Mouse (Mus musculus): Measurements from ENCODE around the gene Prom2. TPM values are rescaled to one million over a fixed set of nuclear protein-coding genes. Genes with fewer than 3 reads are reported as not detected.

Gene Prom2
- polyA plus RNA-seq (2014; fragmentation: Nextera tagmentation; extraction: Ambion mirVana), result not detected in 2 replicates

DNA sequence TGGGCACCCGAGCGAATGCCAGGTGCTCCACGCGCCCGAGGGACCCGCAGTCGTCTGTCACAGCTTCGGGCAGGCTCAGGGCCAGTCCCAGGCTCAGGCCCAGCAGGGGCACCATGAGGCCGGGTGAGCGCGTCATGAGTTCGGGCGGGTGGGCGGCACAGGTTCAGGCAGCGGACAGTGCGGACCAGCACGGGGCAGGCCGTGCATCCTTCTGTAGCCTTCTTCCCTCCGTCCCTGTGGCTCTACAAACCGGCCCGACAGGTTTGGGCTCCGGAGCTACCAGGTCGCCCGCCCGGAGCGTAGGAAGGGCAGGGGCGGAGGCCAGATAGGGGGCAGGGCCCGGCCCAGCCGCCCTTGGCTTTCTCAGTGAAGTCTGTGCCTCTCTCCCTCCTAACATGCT, at the start of gene Prom2:
Gene Prom2, minus strand, starts transcription at position 283 of the 400 bp plus-strand sequence.
- H3K36me3 ChIP-seq (ENCODE audit: control insufficient read depth, insufficient read depth, low read length), result no peaks in the 10 kb centered on the region

DNA sequence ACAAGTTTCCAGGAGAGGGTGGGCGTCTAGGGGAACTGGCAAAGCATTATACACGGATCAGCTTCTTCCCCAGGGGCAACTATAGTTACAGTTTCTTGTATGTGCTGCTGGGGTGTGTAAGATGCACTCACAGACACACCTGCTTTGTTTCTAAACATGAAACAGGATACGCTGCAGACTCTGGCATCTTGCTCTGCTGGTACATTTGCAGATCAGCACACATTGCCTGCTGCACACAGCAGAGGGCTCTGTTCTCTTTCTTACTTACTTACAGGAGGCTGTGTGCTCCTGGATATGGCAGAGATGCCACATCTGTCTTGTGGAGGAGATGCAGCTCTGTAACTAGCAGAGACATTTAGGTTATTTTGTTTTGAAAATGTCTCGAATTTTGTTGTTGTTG, 49.6 kb upstream of the Prom2 start:
- H3K27ac ChIP-seq (replicated peaks in 1 of 2; ENCODE audit: control insufficient read depth in 1 of 2, insufficient read depth in 1 of 2, low read depth in 2 of 2, low read length in 2 of 2), result 0 out of 4 replicates have a peak overlapping the region, but pooled peaks of 1 of the 2 experiments have one; percentile 8
- no peak overlapping the region for H3K4me3 ChIP-seq (ENCODE audit: control insufficient read depth in 1 of 2, insufficient read depth in 1 of 2, low read depth in 1 of 2, low read length in 2 of 2)
- H3K36me3 ChIP-seq (ENCODE audit: control insufficient read depth, insufficient read depth, low read length), result peaks cover 50% of the 10 kb centered on the region
- ATAC-seq (ENCODE audit: insufficient number of reproducible peaks, insufficient read depth, low FRiP score, low read depth), result no peak
- 0 out of 2 replicates have a peak overlapping the region, but pooled peaks have one; percentile 32 for H3K4me2 ChIP-seq (ENCODE audit: low read length)
- H3K9me3 ChIP-seq (ENCODE audit: control insufficient read depth, low read length), result no peaks in the 10 kb centered on the region
- no peaks in the 10 kb centered on the region for H3K27me3 ChIP-seq (ENCODE audit: control insufficient read depth, insufficient read depth, low read length)
- 63% methylated on average over 4 of the region's 4 CpGs for WGBS
- peaks cover 5 to 17% of the 10 kb centered on the region in 2 experiments; a peak in 3 of 4 replicates for H3K4me1 ChIP-seq (ENCODE audit: control insufficient read depth in 2 of 2, insufficient read depth in 2 of 2, low read length in 2 of 2)
- H3K9ac ChIP-seq (ENCODE audit: low read length), result no peak overlapping the region

More for the DNA sequence above, at the start of gene Prom2:
- Histone ChIP-seq H3K27ac (replicated peaks in 1 of 2; ENCODE audit: control insufficient read depth in 1 of 2, insufficient read depth in 1 of 2, low read depth in 2 of 2, low read length in 2 of 2) (no peak within 1 kb of the TSS), H3K9ac (ENCODE audit: low read length) (no peak within 1 kb of the TSS), H3K4me2 (ENCODE audit: low read length) (peak within 1 kb of the TSS; percentile 41), H3K4me3 (ENCODE audit: control insufficient read depth in 1 of 2, insufficient read depth in 1 of 2, low read depth in 1 of 2, low read length in 2 of 2) (no peak within 1 kb of the TSS), H3K27me3 (ENCODE audit: control insufficient read depth, insufficient read depth, low read length) (peaks cover 80% of the 10 kb centered on the region), H3K9me3 (ENCODE audit: control insufficient read depth, low read length) (no peaks in the 10 kb centered on the region), H3K4me1 (ENCODE audit: control insufficient read depth in 2 of 2, insufficient read depth in 2 of 2, low read length in 2 of 2) (0 out of 4 replicates have a peak, but pooled peaks cover 0 to 3% of the 10 kb centered on the region in 2 experiments)
- ATAC-seq (ENCODE audit: insufficient number of reproducible peaks, insufficient read depth, low FRiP score, low read depth), result no peak
- WGBS, result 4% methylated on average over 29 of the region's 29 CpGs

- Histone ChIP-seq H3K27ac (replicated peaks in 1 of 2; ENCODE audit: control insufficient read depth in 1 of 2, insufficient read depth in 1 of 2, low read depth in 2 of 2, low read length in 2 of 2) (no peak overlapping the region), H3K4me2 (ENCODE audit: low read length) (peak overlapping the region; percentile 32), H3K27me3 (ENCODE audit: control insufficient read depth, insufficient read depth, low read length) (no peaks in the 10 kb centered on the region)
Measured at GRCm38 (mm10) chr2:127590204-127590603, 48.9 kb upstream of the Prom2 start.

DNA sequence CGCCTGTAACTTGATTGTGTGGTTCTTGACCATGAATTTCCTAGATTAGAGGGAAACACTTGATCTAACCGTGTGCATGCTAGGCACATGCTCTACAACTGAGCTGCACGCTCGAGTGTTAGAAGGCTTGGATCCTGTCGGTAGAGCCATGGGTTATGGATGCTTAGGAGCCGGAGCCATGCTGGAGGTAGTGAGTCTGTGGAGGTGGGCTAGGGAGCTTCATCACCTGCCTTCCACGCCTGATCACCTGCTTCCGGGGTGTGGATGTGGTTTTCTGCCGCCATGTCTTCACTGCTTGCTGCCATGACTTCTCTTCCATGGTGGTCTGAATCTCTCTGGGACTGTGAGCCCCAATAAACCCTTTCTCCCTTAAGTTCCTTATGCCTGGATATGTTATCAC, 47.6 kb upstream of the Prom2 start:
- no peaks in the 10 kb centered on the region for H3K9me3 ChIP-seq (ENCODE audit: control insufficient read depth, low read length)
- no peak overlapping the region for H3K9ac ChIP-seq (ENCODE audit: low read length)
- ATAC-seq (ENCODE audit: insufficient number of reproducible peaks, insufficient read depth, low FRiP score, low read depth), result no peak
- WGBS, result 89% methylated on average over 9 of the region's 9 CpGs
- H3K27me3 ChIP-seq (ENCODE audit: control insufficient read depth, insufficient read depth, low read length), result no peaks in the 10 kb centered on the region
- H3K4me1 ChIP-seq (ENCODE audit: control insufficient read depth in 2 of 2, insufficient read depth in 2 of 2, low read length in 2 of 2), result peaks cover 5 to 17% of the 10 kb centered on the region in 2 experiments; a peak in 3 of 4 replicates
- no peak overlapping the region for H3K27ac ChIP-seq (replicated peaks in 1 of 2; ENCODE audit: control insufficient read depth in 1 of 2, insufficient read depth in 1 of 2, low read depth in 2 of 2, low read length in 2 of 2)
- H3K36me3 ChIP-seq (ENCODE audit: control insufficient read depth, insufficient read depth, low read length), result peaks cover 30% of the 10 kb centered on the region
- H3K4me3 ChIP-seq (ENCODE audit: control insufficient read depth in 1 of 2, insufficient read depth in 1 of 2, low read depth in 1 of 2, low read length in 2 of 2), result no peak overlapping the region
- H3K4me2 ChIP-seq (ENCODE audit: low read length), result no peak overlapping the region

More at GRCm38 (mm10) chr2:127590204-127590603, 48.9 kb upstream of the Prom2 start:
- Histone ChIP-seq H3K9ac (ENCODE audit: low read length) (no peak overlapping the region), H3K9me3 (ENCODE audit: control insufficient read depth, low read length) (no peaks in the 10 kb centered on the region), H3K36me3 (ENCODE audit: control insufficient read depth, insufficient read depth, low read length) (peaks cover 43% of the 10 kb centered on the region), H3K4me3 (ENCODE audit: control insufficient read depth in 1 of 2, insufficient read depth in 1 of 2, low read depth in 1 of 2, low read length in 2 of 2) (no peak overlapping the region), H3K4me1 (ENCODE audit: control insufficient read depth in 2 of 2, insufficient read depth in 2 of 2, low read length in 2 of 2) (peaks cover 5 to 17% of the 10 kb centered on the region in 2 experiments; a peak in 3 of 4 replicates)
- ATAC-seq (ENCODE audit: insufficient number of reproducible peaks, insufficient read depth, low FRiP score, low read depth), result no peak
- 69% methylated on average over 15 of the region's 15 CpGs for WGBS

DNA sequence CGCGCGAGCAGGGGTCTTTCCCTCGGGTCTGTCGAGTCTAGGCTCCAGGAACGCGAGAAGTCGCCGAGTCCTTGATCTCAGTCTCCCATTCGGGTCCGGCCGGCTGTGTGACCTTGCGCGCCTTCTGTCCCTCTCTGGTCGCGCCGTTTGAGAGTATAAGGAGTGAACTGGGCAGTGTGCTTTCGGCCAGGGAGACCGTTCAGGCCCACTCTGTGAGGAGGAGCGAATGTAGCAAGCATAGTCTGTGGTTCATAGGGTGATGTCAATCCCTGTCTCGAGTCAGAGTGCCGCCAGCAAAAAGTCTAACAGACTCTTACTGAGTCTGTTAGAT, 46.2 kb upstream of the Prom2 start:
- no peaks in the 10 kb centered on the region for H3K27me3 ChIP-seq (ENCODE audit: control insufficient read depth, insufficient read depth, low read length)
- no peak for ATAC-seq (ENCODE audit: insufficient number of reproducible peaks, insufficient read depth, low FRiP score, low read depth)
- 0% methylated on average over 22 of the region's 22 CpGs for WGBS

DNA sequence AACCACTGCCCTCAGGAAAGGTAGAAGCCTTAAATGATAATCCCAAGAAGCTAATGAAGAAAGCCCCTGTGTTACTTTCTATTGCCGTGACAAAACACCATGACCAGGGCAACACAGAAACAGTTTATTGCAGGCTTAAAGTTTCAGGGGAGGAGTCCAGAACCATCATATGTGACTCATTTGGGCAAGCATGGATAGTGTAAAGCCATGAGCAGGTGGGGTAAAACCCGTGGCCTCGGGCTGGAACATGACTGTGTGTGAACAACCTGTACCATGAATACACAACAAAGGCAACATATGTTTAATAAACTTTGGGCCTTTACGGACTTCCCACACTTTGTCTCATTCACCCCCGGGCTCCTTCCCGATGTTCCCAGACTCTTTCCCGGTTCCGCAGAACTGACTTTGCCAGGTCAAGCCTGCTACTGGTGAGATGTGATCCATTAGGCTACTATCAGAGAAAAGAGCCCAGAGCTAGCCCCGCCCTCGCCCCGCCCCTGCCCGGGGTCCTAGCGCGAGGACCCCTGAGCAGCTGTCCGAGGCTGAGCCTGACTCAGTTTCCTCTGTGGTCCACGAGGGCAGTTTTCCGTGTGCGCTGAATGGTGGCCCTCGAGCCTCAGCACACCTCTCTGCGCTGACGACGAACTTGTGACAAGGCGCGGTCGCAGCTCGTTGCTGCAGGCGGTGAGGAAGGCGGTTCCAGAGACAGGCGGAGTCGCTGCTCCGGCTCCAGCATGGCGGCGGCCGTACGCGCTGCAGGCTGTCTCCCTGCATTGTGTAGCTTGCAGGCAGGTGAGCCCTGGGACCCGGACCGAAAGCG, 45.6 kb upstream of the Prom2 start, which contains the start of the genes Zfp661 and Mrps5:
Gene Zfp661, minus strand, starts transcription at position 401 of the 820 bp plus-strand sequence.
Gene Mrps5, plus strand, starts transcription at position 529 of the 820 bp plus-strand sequence.
- peak; percentile 76 for ATAC-seq (ENCODE audit: insufficient number of reproducible peaks, insufficient read depth, low FRiP score, low read depth)
- peak within 1 kb of the TSS; percentile 90 to 94 for H3K4me3 ChIP-seq (ENCODE audit: control insufficient read depth in 1 of 2, insufficient read depth in 1 of 2, low read depth in 1 of 2, low read length in 2 of 2)
- WGBS, result 6% methylated on average over 39 of the region's 39 CpGs

More for the DNA sequence above, 46.2 kb upstream of the Prom2 start:
- H3K27ac ChIP-seq (replicated peaks in 1 of 2; ENCODE audit: control insufficient read depth in 1 of 2, insufficient read depth in 1 of 2, low read depth in 2 of 2, low read length in 2 of 2), result peak overlapping the region; percentile 84 to 90
- H3K4me3 ChIP-seq (ENCODE audit: control insufficient read depth in 1 of 2, insufficient read depth in 1 of 2, low read depth in 1 of 2, low read length in 2 of 2), result peak overlapping the region; percentile 90 to 94
- peak overlapping the region; percentile 93 for H3K9ac ChIP-seq (ENCODE audit: low read length)
- H3K4me1 ChIP-seq (ENCODE audit: control insufficient read depth in 2 of 2, insufficient read depth in 2 of 2, low read length in 2 of 2), result peaks cover 5 to 17% of the 10 kb centered on the region in 2 experiments; a peak in 3 of 4 replicates
- H3K9me3 ChIP-seq (ENCODE audit: control insufficient read depth, low read length), result no peaks in the 10 kb centered on the region
- peaks cover 17% of the 10 kb centered on the region for H3K36me3 ChIP-seq (ENCODE audit: control insufficient read depth, insufficient read depth, low read length)
- H3K4me2 ChIP-seq (ENCODE audit: low read length), result peak overlapping the region; percentile 93

DNA sequence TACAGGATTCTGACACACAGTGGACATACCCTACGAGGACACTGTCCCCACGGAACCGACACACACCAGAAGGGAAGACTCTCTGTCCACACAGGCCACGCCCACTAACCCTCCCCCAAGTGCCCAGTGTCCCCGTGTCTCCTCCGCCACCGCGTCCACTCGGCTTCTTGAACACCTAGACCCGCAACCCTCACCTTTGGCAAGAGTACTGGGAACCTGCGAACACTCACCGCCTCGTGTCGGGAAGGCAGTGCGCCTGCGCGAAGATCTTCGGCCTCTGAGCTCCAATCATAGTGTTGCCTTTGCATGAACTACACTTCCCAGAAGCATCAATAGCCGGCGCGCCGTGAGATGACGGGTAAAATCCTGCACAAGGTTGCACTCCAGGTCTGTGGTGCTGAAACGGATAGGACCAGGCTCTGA, 43.2 kb upstream of the Prom2 start:
- peak; percentile 78 for ATAC-seq (ENCODE audit: insufficient number of reproducible peaks, insufficient read depth, low FRiP score, low read depth)

More for the DNA sequence above, 45.6 kb upstream of the Prom2 start, which contains the start of the genes Zfp661 and Mrps5:
- peaks cover 11% of the 10 kb centered on the region for H3K36me3 ChIP-seq (ENCODE audit: control insufficient read depth, insufficient read depth, low read length)
- no peaks in the 10 kb centered on the region for H3K9me3 ChIP-seq (ENCODE audit: control insufficient read depth, low read length)
- no peaks in the 10 kb centered on the region for H3K27me3 ChIP-seq (ENCODE audit: control insufficient read depth, insufficient read depth, low read length)
- H3K9ac ChIP-seq (ENCODE audit: low read length), result peak within 1 kb of the TSS; percentile 93
- peak within 1 kb of the TSS; percentile 84 to 90 for H3K27ac ChIP-seq (replicated peaks in 1 of 2; ENCODE audit: control insufficient read depth in 1 of 2, insufficient read depth in 1 of 2, low read depth in 2 of 2, low read length in 2 of 2)
- peak within 1 kb of the TSS; percentile 93 for H3K4me2 ChIP-seq (ENCODE audit: low read length)
- peaks cover 5 to 17% of the 10 kb centered on the region in 2 experiments; a peak in 3 of 4 replicates for H3K4me1 ChIP-seq (ENCODE audit: control insufficient read depth in 2 of 2, insufficient read depth in 2 of 2, low read length in 2 of 2)

More for the DNA sequence above, 43.2 kb upstream of the Prom2 start:
- Histone ChIP-seq H3K4me3 (ENCODE audit: control insufficient read depth in 1 of 2, insufficient read depth in 1 of 2, low read depth in 1 of 2, low read length in 2 of 2) (peak overlapping the region; percentile 59 to 73), H3K9ac (ENCODE audit: low read length) (peak overlapping the region; percentile 75), H3K4me1 (ENCODE audit: control insufficient read depth in 2 of 2, insufficient read depth in 2 of 2, low read length in 2 of 2) (peaks cover 3 to 14% of the 10 kb centered on the region in 2 experiments; a peak in 2 of 4 replicates), H3K27me3 (ENCODE audit: control insufficient read depth, insufficient read depth, low read length) (no peaks in the 10 kb centered on the region), H3K4me2 (ENCODE audit: low read length) (peak overlapping the region; percentile 72), H3K36me3 (ENCODE audit: control insufficient read depth, insufficient read depth, low read length) (no peaks in the 10 kb centered on the region), H3K9me3 (ENCODE audit: control insufficient read depth, low read length) (no peaks in the 10 kb centered on the region), H3K27ac (replicated peaks in 1 of 2; ENCODE audit: control insufficient read depth in 1 of 2, insufficient read depth in 1 of 2, low read depth in 2 of 2, low read length in 2 of 2) (no peak overlapping the region)
- WGBS, result under 1% methylated on average over 24 of the region's 24 CpGs
